Comparison of ENCODE assay signal across 13 mouse cellular contexts in the genomic region with DNA sequence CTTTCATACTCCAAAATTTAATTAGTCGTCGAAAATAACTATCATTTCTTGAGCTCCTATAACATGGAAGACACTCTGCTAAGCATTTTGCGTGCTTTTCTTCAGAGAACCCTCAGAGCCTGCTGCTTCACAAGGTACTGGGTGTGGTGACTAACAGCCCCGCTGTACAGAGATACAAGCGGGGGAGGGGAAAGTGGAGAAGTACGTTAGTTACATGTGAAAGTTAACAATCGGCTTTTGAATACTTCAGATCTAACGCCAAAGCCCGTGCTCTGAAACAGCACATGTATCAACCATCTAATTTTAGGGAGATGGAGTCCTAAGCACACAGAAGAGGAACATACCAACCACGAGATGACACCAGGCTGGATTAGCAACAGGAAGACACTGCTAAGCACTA. TPM values are rescaled to one million over a fixed set of nuclear protein-coding genes. Genes with fewer than 3 reads are reported as not detected.
DNase-seq lines count a peak whose midpoint lies in the region; ATAC-seq and TF ChIP-seq lines count a peak whose summit lies in the region.
"Had no signal": no experiment of that assay in that cellular context is flagged by ENCODE, and none has a peak within 500 bp of the region (broad histone marks: within the 10 kb centered on the region; RNA-seq: fewer than 3 reads in every experiment).

No protein-coding gene starts in this region.

- no peak for TF ChIP-seq POLR2A in lung, adult 2 months (IDR thresholded peaks at IDR 0.05; ENCODE audit: borderline replicate concordance, extremely low read depth, low read depth, low read length)

- no peak overlapping the region for H3K9ac ChIP-seq in neural tube, embryonic 15.5 days (replicated peaks)
- H3K9ac ChIP-seq in intestine, postnatal 0 days (ENCODE audit: low read depth, low read length): no peak overlapping the region

- no peak for TF ChIP-seq CTCF in intestine, postnatal 0 days (IDR thresholded peaks at IDR 0.05; ENCODE audit: low read depth)
- TF ChIP-seq CTCF in lung, adult 2 months (IDR thresholded peaks at IDR 0.05; ENCODE audit: insufficient read depth, low read length): no peak

- no peak for ATAC-seq in neural tube, embryonic 15.5 days (ENCODE audit: low FRiP score)
- ATAC-seq in intestine, postnatal 0 days: no peak

- no peaks in the 10 kb centered on the region for H3K27me3 ChIP-seq in heart, embryonic 10.5 days (ENCODE audit: insufficient read depth, poor library complexity, severe bottlenecking)
- no peaks in the 10 kb centered on the region; the same call in 1 of the 2 replicates for H3K27me3 ChIP-seq in neural tube, embryonic 15.5 days (replicated peaks)
- no peaks in the 10 kb centered on the region for H3K27me3 ChIP-seq in intestine, postnatal 0 days (replicated peaks; ENCODE audit: control insufficient read depth, insufficient read depth, low read length)

- H3K4me1 ChIP-seq in heart, embryonic 10.5 days: no peaks in the 10 kb centered on the region
- peaks cover 8% of the 10 kb centered on the region for H3K4me1 ChIP-seq in neural tube, embryonic 15.5 days
- no peaks in the 10 kb centered on the region for H3K4me1 ChIP-seq in intestine, postnatal 0 days (replicated peaks; ENCODE audit: control insufficient read depth, insufficient read depth, low read length)
- H3K4me1 ChIP-seq in lung, adult 2 months (ENCODE audit: control insufficient read depth, insufficient read depth, low read length): no peaks in the 10 kb centered on the region

- intact Hi-C loops in heart, postnatal 10 days (cut with DNase I): no loop called here

- no peaks in the 10 kb centered on the region for H3K9me3 ChIP-seq in heart, embryonic 10.5 days
- no peaks in the 10 kb centered on the region for H3K9me3 ChIP-seq in neural tube, embryonic 15.5 days (replicated peaks)
- H3K9me3 ChIP-seq in intestine, postnatal 0 days (ENCODE audit: control insufficient read depth): no peaks in the 10 kb centered on the region

- no peaks in the 10 kb centered on the region for H3K36me3 ChIP-seq in heart, embryonic 10.5 days
- no peaks in the 10 kb centered on the region for H3K36me3 ChIP-seq in neural tube, embryonic 15.5 days
- no peaks in the 10 kb centered on the region for H3K36me3 ChIP-seq in intestine, postnatal 0 days (ENCODE audit: control insufficient read depth, insufficient read depth)

- DNase-seq in heart, embryonic 10.5 days (ENCODE audit: low spot score): peak; percentile 56
- DNase-seq in heart, postnatal 10 days: no peak
- no peak for DNase-seq in neural tube, embryonic 10.5 days (ENCODE audit: extremely low spot score, low spot score)
- no peak for DNase-seq in cerebellum, adult 11 months
- no peak for DNase-seq in kidney, adult 8-10 months
- DNase-seq in lung, adult 2 months: no peak
- DNase-seq: adrenal gland, adult 8-10 months; kidney, postnatal 36 days; right cerebral cortex, postnatal 25 days had no signal

- 37% methylated on average over 10 of the region's 10 CpGs for WGBS in heart, embryonic 10.5 days
- 64% methylated on average over 10 of the region's 10 CpGs for WGBS in neural tube, embryonic 15.5 days
- 44% methylated on average over 10 of the region's 10 CpGs for WGBS in intestine, postnatal 0 days
- WGBS in lung, adult 2 months: 44% methylated on average over 10 of the region's 10 CpGs

- peak overlapping the region; percentile 43 for H3K4me3 ChIP-seq in heart, embryonic 10.5 days
- no peak overlapping the region for H3K4me3 ChIP-seq in neural tube, embryonic 15.5 days (replicated peaks)
- H3K4me3 ChIP-seq in intestine, postnatal 0 days (ENCODE audit: low read depth, low read length): no peak overlapping the region; the same call in 1 of the 2 replicates
- H3K4me3 ChIP-seq in lung, adult 2 months (replicated peaks; ENCODE audit: extremely low read depth, low read depth, low read length): no peak overlapping the region

- 0 out of 2 replicates have a peak overlapping the region, but pooled peaks have one; percentile 15 for H3K4me2 ChIP-seq in neural tube, embryonic 15.5 days
- H3K4me2 ChIP-seq in intestine, postnatal 0 days (replicated peaks; ENCODE audit: low read depth): peak overlapping the region; percentile 48

- 0 out of 2 replicates have a peak overlapping the region, but pooled peaks have one; percentile 22 for H3K27ac ChIP-seq in heart, embryonic 10.5 days
- no peak overlapping the region for H3K27ac ChIP-seq in neural tube, embryonic 15.5 days (replicated peaks)
- no peak overlapping the region for H3K27ac ChIP-seq in intestine, postnatal 0 days (ENCODE audit: low read depth, low read length)

RNA-seq across cellular contexts. Expression of gene Foxd3, which starts 55.4 kb away (rescaled TPM):
- 0.18 TPM in 1 of 2 replicates, not detected in the other for polyA plus RNA-seq in heart, embryonic 10.5 days (2016; fragmentation: Nextera tagmentation; extraction: Ambion mirVana)
- total RNA-seq in heart, postnatal 10 days (2021): 1 to 10 TPM in 1 of 2 experiments, under 1 TPM in 1; 0.79 to 1.4 TPM
- 2.2 and 3.0 TPM in 2 replicates for polyA plus RNA-seq in neural tube, embryonic 15.5 days (2015; fragmentation: Nextera tagmentation; extraction: Ambion mirVana)
- polyA plus RNA-seq in intestine, postnatal 0 days (2015; fragmentation: Nextera tagmentation; extraction: Ambion mirVana): 0.34 and 0.42 TPM in 2 replicates
- 0.28 and 0.62 TPM in 2 replicates for polyA plus RNA-seq in lung, adult 2 months (2012; rRNA removed)
- total RNA-seq: common myeloid progenitor, adult 5-6 weeks; left cerebral cortex, postnatal 36 days had no signal
